ENCODE assay signal across 8 mouse cellular contexts in genomic region chr10:63099521-63099920, GRCm38 (mm10). TPM values are rescaled to one million over a fixed set of nuclear protein-coding genes. Genes with fewer than 3 reads are reported as not detected.
DNase-seq lines count a peak whose midpoint lies in the region; ATAC-seq and TF ChIP-seq lines count a peak whose summit lies in the region.

Gene Atoh7, plus strand, starts transcription at chr10:63099651.

- H3K27me3 ChIP-seq in kidney, embryonic 14.5 days (ENCODE audit: control insufficient read depth, insufficient read depth, low read length), result peaks cover 28% of the 10 kb centered on the region
- H3K27me3 ChIP-seq in forebrain, postnatal 0 days (ENCODE audit: insufficient read depth, low read length), result no peaks in the 10 kb centered on the region
- H3K27me3 ChIP-seq in liver, embryonic 12.5 days (replicated peaks), result peaks cover 67% of the 10 kb centered on the region
- peaks cover 19% of the 10 kb centered on the region; the same call in 1 of the 2 replicates for H3K27me3 ChIP-seq in stomach, embryonic 15.5 days (replicated peaks)

- peak within 1 kb of the TSS; percentile 56 for H3K4me3 ChIP-seq in kidney, embryonic 14.5 days (ENCODE audit: low read length)
- H3K4me3 ChIP-seq in forebrain, postnatal 0 days (ENCODE audit: low read depth, low read length), result peak within 1 kb of the TSS; percentile 63
- peak within 1 kb of the TSS; percentile 50 for H3K4me3 ChIP-seq in liver, embryonic 12.5 days
- peak within 1 kb of the TSS; percentile 51 for H3K4me3 ChIP-seq in stomach, embryonic 15.5 days (replicated peaks)

- H3K27ac ChIP-seq in kidney, embryonic 14.5 days (ENCODE audit: low read depth, low read length), result no peak within 1 kb of the TSS
- no peak within 1 kb of the TSS for H3K27ac ChIP-seq in forebrain, postnatal 0 days (ENCODE audit: low read depth, low read length)
- H3K27ac ChIP-seq in liver, embryonic 12.5 days, result no peak within 1 kb of the TSS
- H3K27ac ChIP-seq in stomach, embryonic 15.5 days, result no peak within 1 kb of the TSS

- H3K9ac ChIP-seq in kidney, embryonic 14.5 days (ENCODE audit: low read depth, low read length), result peak within 1 kb of the TSS; percentile 58; the same call in 1 of the 2 replicates
- H3K9ac ChIP-seq in forebrain, postnatal 0 days, result peak within 1 kb of the TSS; percentile 74
- no peak within 1 kb of the TSS for H3K9ac ChIP-seq in liver, embryonic 12.5 days
- peak within 1 kb of the TSS; percentile 37; the same call in 1 of the 2 replicates for H3K9ac ChIP-seq in stomach, embryonic 15.5 days

- 0 out of 2 replicates have a peak, but pooled peaks cover 2% of the 10 kb centered on the region for H3K9me3 ChIP-seq in kidney, embryonic 14.5 days (ENCODE audit: control insufficient read depth, low read length)
- H3K9me3 ChIP-seq in forebrain, postnatal 0 days (ENCODE audit: low read length), result no peaks in the 10 kb centered on the region
- H3K9me3 ChIP-seq in liver, embryonic 12.5 days (replicated peaks), result no peaks in the 10 kb centered on the region
- H3K9me3 ChIP-seq in stomach, embryonic 15.5 days, result no peaks in the 10 kb centered on the region

- no peak for ATAC-seq in kidney, embryonic 14.5 days (ENCODE audit: low FRiP score, low TSS enrichment)
- no peak for ATAC-seq in forebrain, postnatal 0 days
- ATAC-seq in liver, embryonic 12.5 days, result no peak
- no peak for ATAC-seq in stomach, embryonic 15.5 days (ENCODE audit: insufficient read depth, low FRiP score, low read depth)

- TF ChIP-seq CTCF in forebrain, postnatal 0 days (IDR thresholded peaks at IDR 0.05; ENCODE audit: low read depth), result no peak

- no peaks in the 10 kb centered on the region for H3K36me3 ChIP-seq in kidney, embryonic 14.5 days (ENCODE audit: control insufficient read depth, insufficient read depth, low read length)
- no peaks in the 10 kb centered on the region for H3K36me3 ChIP-seq in forebrain, postnatal 0 days (ENCODE audit: insufficient read depth)
- H3K36me3 ChIP-seq in liver, embryonic 12.5 days, result no peaks in the 10 kb centered on the region
- H3K36me3 ChIP-seq in stomach, embryonic 15.5 days, result no peaks in the 10 kb centered on the region

- DNase-seq in kidney, adult 18-20 months, result no peak
- DNase-seq in cerebellum, adult 11-12 months, result peak; percentile 95
- DNase-seq in forebrain, postnatal 0 days, result no peak
- no peak for DNase-seq in thymus, postnatal 4 days
- no peak for DNase-seq in thymus, postnatal 10 days (ENCODE audit: low spot score in 2 of 2)

- H3K4me2 ChIP-seq in kidney, embryonic 14.5 days (replicated peaks; ENCODE audit: low read depth, low read length), result peak within 1 kb of the TSS; percentile 97
- H3K4me2 ChIP-seq in forebrain, postnatal 0 days (ENCODE audit: low read depth), result peak within 1 kb of the TSS; percentile 94
- peak within 1 kb of the TSS; percentile 69 for H3K4me2 ChIP-seq in liver, embryonic 12.5 days
- peak within 1 kb of the TSS; percentile 92 for H3K4me2 ChIP-seq in stomach, embryonic 15.5 days

- no peaks in the 10 kb centered on the region for H3K4me1 ChIP-seq in kidney, embryonic 14.5 days (ENCODE audit: control insufficient read depth, insufficient read depth, low read length)
- H3K4me1 ChIP-seq in forebrain, postnatal 0 days (ENCODE audit: insufficient read depth), result no peaks in the 10 kb centered on the region
- peaks cover 6% of the 10 kb centered on the region; the same call in 1 of the 2 replicates for H3K4me1 ChIP-seq in liver, embryonic 12.5 days
- peaks cover 5% of the 10 kb centered on the region; the same call in 1 of the 2 replicates for H3K4me1 ChIP-seq in stomach, embryonic 15.5 days

- WGBS in kidney, embryonic 14.5 days, result 2% methylated on average over 16 of the region's 16 CpGs
- 3% methylated on average over 16 of the region's 16 CpGs for WGBS in forebrain, postnatal 0 days
- WGBS in liver, embryonic 12.5 days (ENCODE audit: insufficient replicate concordance), result 9% methylated on average over 16 of the region's 16 CpGs
- 5% methylated on average over 16 of the region's 16 CpGs for WGBS in stomach, embryonic 15.5 days

RNA-seq across cellular contexts. Expression of gene Atoh7, which starts in this region (rescaled TPM):
- polyA plus RNA-seq in kidney, embryonic 14.5 days (2014; fragmentation: Nextera tagmentation; extraction: Ambion mirVana), result 0.56 TPM in 1 of 2 replicates, not detected in the other
- 0.15 and 0.71 TPM in 2 replicates for total RNA-seq in forebrain, postnatal 0 days (2014; rRNA removed)
- polyA plus RNA-seq in forebrain, postnatal 0 days (2015; fragmentation: Nextera tagmentation; extraction: Ambion mirVana), result 3.3 and 4.8 TPM in 2 replicates
- not detected in 2 replicates for polyA plus RNA-seq in liver, embryonic 12.5 days (2016; fragmentation: Nextera tagmentation; extraction: Ambion mirVana)
- 0.08 and 0.23 TPM in 2 replicates for polyA plus RNA-seq in stomach, embryonic 15.5 days (2015; fragmentation: Nextera tagmentation; extraction: Ambion mirVana)
